Mouse (Mus musculus): ENCODE data around the gene Cypt2. TPM values are rescaled to one million over a fixed set of nuclear protein-coding genes. Genes with fewer than 3 reads are reported as not detected.
"Not testable (repeated sequence)": the region's sequence is repeated elsewhere in the genome, so short reads cannot be mapped to it uniquely, and the experiment has no call there.

Gene Cypt2
- total RNA-seq (2014; rRNA removed), result not detected in 2 replicates
- polyA plus RNA-seq (2015; fragmentation: Nextera tagmentation; extraction: Ambion mirVana), result not detected in 2 replicates

DNA sequence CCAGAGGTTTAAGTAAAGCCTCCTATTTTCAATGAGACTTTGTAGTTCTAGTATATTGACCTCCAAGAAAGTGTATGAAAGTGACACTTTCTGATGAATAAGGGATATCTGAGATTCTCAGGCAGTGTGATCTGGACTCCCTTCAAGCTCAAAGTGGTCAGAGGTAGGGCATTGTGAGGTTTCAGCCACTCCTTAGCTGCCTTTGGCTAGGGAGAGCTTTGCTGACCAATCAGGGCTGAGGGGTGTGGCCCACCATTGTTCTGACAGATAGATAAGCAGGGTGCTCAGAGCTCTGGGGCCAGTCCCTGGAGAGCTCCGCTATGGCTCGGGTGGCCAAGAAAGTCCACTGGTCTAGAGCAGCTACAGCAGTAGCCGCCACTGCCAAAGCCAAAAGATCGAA is at the start of gene Cypt2:
Gene Cypt2, plus strand, starts transcription at position 301 of the 400 bp plus-strand sequence.
- H3K4me2 ChIP-seq (ENCODE audit: low read depth, low read length, poor library complexity, severe bottlenecking); H3K9me3 ChIP-seq (ENCODE audit: low read length); H3K9ac ChIP-seq (replicated peaks; ENCODE audit: low read length, poor library complexity, severe bottlenecking); H3K4me3 ChIP-seq (ENCODE audit: low read depth, low read length); H3K36me3 ChIP-seq (ENCODE audit: insufficient read depth, low read length); DNase-seq (ENCODE audit: low spot score); H3K4me1 ChIP-seq (ENCODE audit: insufficient read depth, low read length); H3K27ac ChIP-seq (ENCODE audit: low read depth, low read length); ATAC-seq (ENCODE audit: low FRiP score); H3K27me3 ChIP-seq (ENCODE audit: insufficient read depth, low read length): not testable (repeated sequence)
- WGBS, result 92% methylated on average over 4 of the region's 4 CpGs

DNA sequence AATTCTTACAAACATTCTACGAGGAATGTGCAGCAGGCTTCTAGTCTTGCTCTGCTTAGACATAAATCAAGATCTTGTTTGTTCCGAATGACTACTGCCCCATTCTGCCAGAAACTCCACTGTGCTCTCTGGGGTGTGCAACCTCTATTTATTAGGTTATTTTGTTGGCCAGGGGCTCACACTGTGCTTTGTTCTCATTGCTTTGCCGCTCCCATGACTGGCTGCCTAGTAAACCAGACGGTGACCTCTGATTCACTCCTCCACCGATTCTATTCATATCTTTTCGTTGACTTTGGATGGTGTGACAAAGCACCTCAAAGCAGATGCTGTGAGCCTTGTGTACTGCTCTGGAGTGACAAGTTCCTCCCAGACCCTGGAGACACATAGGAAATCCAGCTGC is 46.7 kb downstream of the Cypt2 start:
- H3K9me3 ChIP-seq (ENCODE audit: low read length), result no peaks in the 10 kb centered on the region
- ATAC-seq (ENCODE audit: low FRiP score), result no peak
- no peak overlapping the region for H3K27ac ChIP-seq (ENCODE audit: low read depth, low read length)
- no peak for TF ChIP-seq CTCF (IDR thresholded peaks at IDR 0.05)
- H3K4me1 ChIP-seq (ENCODE audit: insufficient read depth, low read length), result no peaks in the 10 kb centered on the region
- H3K27me3 ChIP-seq (ENCODE audit: insufficient read depth, low read length), result no peaks in the 10 kb centered on the region
- no peak for DNase-seq (ENCODE audit: low spot score)
- H3K4me3 ChIP-seq (ENCODE audit: low read depth, low read length), result no peak overlapping the region
- H3K4me2 ChIP-seq (ENCODE audit: low read depth, low read length, poor library complexity, severe bottlenecking), result no peak overlapping the region
- no peaks in the 10 kb centered on the region for H3K36me3 ChIP-seq (ENCODE audit: insufficient read depth, low read length)
- WGBS, result 59% methylated on average over 6 of the region's 6 CpGs
- no peak overlapping the region for H3K9ac ChIP-seq (replicated peaks; ENCODE audit: low read length, poor library complexity, severe bottlenecking)
